Mouse (Mus musculus) liver, postnatal 0 days (tissue): ENCODE measurements around the gene Tie1.

Experiments used
- CTCF ChIP-seq: sonication (generic); IDR thresholded peaks from 2 replicates; pipeline ENCODE4 v1.5.1; 2016; ENCODE audit warnings: antibody characterized with exemption, low read depth
- EP300 ChIP-seq: IDR thresholded peaks from 2 replicates; pipeline ENCODE4 v1.6.1; 2016; ENCODE audit warnings: antibody characterized with exemption, low read depth, mild to moderate bottlenecking

DNA sequence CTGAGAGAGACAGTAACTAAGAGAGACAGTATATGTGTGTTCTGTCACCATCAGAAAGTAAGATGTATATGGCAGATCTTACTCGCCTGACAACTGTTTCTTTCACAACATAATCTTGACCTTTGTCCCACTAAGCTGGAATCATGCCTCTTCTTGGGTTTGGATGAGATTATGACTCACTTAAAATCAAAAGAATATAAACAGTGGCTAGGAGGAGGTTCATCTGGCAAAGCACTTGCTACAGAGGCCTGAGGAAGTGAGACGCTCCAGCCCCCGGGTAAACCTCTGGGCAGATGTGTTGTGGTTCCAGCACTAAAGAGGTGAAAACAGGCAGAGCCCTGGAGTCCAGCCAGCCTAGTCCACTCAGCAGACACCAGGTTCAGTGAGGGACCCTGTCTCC is 15.7 kb upstream of the Tie1 start:
- no peak for TF ChIP-seq CTCF
- TF ChIP-seq EP300 = no peak
